Mouse (Mus musculus) right cerebral cortex, adult 18-20 months (tissue): ENCODE results near the gene Sfxn2.

Source experiments
- DNase-seq: peaks from one replicate; pipeline ENCODE4 v3.0.0; 2022; ENCODE audit warnings: mixed read lengths

The Sfxn2 gene

DNA sequence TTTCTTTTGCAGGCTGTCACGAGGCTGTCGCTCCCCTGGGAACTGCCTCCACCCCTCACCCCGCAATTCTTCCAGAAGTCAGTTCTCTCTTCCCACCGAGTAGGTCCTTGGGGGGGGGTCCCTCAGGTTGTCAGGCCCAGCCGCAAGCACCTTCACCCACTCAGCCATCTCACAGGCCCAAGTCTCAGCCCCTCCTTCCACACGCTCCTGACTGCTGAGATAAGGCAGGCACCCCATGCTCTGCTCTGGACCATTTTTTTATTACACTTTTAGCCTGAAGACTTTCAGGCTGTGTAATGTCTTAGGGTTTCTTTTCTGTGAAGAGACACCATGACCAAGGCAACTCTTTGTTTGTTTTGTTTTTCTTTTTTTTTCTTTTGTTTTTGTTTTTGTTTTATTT is 64.4 kb downstream of the Sfxn2 start:
- no peak for DNase-seq

DNA sequence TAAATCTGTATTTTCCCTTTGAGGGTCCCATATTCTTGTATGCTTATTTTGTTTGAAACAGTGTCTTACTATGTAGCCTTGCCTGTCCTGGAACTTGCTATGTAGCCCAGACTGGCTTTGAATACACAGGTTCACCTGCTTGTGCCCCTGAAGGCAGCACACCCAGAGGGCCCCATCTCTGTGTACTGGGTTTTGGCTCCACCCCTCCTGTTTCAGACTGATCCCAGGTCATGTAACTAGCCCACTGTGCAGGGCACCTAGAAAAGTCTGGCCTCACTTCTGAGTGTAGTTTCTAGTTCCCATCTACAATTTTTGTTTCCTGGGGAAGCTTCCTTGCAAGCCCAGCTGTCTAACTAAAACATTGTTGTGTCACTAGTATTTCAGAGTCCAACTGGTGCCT is 65.9 kb downstream of the Sfxn2 start:
- no peak for DNase-seq

DNA sequence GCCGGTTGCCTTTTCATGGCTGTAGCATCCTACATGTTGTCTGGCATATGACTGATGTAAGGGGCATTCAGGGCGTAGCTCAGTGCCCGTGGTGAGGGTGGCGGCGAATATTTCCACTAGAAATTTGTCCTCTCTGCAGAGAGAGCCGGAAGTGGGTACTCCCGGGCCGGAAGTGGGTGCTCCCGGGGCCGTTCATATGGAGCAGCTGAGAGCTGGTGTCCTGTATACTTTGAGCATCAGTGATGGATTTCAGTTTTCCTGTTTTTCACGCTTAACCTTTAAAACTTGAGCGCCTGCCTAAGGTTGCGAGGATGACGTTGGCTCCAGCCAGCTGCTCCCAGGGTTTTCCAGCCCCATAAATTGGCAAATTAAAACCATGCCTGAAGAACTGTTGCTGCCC is 66.3 kb downstream of the Sfxn2 start:
- DNase-seq: no peak

DNA sequence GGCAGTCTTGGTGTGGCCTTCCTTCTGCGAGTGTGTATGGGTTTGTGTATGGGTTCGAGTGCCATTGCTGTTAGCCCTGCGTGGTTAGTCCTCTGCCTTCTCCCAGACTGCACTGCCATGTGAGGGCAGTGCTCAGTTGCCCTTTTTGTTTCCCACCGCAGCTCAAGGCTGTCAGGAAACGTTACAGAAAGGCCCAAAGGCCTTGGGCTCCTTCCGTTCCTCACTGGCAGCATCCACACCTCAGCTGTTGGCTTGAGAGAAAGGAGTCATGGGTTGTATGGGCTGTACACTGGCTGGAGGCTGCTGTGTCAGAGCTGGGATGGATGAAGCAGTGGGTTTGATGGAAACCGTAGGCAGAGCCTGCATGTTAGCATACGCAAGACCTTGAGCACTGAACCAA is 67.6 kb downstream of the Sfxn2 start:
- no peak for DNase-seq

DNA sequence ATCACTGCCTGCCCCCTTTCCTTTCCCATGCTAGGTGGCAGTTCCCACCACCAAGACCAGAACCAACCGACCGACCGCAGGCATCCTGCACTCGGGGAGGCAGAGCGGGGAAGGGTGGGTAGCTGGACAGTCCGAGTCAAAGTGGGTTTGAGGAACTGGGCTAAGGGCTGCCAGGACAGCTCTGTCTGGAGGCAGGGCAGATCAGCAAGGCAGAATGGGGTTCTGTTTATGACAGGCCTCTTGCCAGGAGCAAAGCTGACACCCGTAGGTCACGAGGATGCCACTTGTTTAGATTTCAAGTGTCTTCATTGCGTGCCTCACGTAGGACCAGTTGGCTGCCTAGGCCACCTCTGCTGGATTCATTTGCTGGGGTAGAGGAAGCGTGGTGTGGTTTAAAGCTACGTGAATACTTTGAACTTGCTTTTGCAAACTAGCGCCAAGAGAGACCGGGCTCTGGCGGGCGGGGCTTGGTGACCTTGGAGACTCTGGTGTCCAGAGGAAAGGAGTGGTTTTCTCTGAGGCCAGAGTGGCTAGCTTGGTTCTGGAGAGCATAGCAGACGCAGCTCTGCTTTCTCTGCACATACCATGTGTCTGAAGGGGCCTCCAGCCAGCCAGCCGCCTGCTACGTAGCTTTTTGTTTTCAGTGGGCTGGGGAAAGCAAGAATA is 68.4 kb downstream of the Sfxn2 start:
- DNase-seq: no peak

DNA sequence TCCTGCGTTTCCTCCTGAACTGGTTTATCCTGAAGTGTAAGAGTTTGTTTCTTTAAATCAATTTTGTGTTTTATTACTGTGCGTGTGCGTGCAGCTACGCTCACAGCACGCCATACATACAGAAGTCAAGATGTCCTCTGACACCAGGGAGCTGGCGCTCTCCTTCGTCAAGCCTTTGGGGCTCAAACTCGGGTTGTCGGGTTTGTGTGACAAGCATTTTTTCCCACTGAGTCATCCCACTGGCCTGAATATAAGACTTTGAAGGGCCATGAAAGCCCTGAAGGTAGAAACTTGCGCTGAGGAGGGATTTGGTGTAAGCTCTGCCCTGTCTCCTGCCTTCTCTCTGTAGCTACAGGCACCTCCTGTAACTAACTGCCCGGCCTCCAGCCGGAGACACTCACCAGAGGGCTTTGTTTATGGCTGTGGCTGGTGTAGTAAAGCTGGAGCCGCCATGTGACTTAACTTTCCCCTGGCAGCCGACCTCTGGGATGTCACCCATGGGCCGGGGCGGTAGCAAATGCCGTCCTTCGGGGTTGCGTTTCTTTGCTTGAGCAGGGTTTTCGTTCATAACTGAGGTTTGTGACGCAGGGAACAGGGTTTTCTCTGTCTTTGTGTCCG is 69.1 kb downstream of the Sfxn2 start:
- DNase-seq: no peak

DNA sequence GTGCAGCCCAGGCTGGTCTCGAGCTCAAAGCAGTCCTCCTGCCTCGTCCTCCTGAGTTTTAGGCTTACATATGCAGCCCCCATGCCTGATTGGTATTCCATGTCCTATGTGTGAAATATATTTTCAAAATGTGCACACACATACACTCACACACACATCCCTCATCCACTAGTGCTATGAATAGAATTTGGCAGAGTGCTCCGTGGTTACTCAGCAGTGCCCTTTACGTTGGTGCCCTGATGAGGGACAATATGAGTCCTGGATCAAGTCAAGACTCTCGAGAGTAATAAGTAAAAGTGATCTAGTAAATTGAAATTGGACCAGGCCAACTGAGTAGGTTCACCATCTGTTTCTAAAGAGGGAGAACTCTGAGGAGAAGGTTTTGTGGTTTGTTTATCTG is 70.1 kb downstream of the Sfxn2 start:
- no peak for DNase-seq

DNA sequence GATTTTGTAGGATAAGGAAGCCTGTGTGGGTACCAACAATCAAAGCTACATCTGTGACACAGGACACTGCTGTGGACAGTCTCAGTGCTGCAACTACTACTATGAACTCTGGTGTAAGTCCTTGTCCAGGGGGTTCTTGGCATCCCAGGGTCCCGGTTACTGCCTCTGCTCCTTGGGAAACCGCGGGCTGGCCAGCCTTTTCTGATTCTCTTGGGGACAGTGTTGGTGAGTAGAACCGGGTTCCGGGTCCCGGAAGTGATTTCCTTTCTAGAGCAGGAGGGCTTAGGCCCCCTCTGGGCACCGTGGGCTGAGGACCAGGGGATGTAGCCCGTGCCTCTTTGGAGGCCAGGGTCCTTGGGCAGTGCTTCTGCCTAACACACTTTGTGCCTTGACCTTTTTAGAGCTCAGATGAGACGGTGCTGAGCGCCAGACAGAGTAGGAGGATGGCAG is 71.2 kb downstream of the Sfxn2 start:
- no peak for DNase-seq

DNA sequence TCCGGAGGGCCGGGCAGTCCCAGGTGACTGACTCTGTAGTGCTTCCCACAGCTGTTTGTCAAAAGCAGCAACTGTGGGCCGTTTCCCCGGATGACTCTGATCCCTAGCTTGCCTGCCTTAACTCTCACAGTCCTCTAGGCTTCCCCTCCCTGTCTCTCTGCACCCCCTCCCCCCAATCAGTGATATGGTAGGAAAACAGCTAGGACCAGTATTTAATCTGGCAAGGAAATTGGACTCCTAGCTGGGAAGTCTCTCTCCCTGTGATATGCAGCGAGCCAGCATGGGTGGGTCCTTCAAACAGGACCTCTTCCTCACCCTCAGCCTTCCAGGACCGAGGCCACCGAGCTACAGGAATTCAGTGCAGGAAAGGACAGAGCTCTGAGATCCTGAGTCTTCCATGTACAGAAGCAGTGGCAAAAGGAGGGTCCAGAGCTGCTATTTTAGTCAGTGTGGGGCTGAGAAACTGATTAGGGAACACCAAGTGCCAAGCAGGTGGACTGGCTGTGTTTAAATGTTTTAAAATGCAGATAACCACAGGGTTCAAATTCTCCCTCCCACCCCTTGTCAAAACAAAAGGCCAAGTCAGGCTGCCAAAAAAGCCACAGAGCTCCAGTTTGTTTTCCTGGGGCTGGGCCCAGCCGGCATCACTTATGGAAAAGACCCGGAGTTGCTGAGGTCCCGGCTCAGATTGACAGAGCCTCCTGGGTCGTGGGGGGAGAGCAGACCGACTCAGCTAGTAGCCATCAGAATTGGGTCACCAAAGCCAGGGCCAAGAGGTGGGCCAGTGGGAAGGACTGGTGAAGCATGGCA is 71.8 kb downstream of the Sfxn2 start:
- no peak for DNase-seq

DNA sequence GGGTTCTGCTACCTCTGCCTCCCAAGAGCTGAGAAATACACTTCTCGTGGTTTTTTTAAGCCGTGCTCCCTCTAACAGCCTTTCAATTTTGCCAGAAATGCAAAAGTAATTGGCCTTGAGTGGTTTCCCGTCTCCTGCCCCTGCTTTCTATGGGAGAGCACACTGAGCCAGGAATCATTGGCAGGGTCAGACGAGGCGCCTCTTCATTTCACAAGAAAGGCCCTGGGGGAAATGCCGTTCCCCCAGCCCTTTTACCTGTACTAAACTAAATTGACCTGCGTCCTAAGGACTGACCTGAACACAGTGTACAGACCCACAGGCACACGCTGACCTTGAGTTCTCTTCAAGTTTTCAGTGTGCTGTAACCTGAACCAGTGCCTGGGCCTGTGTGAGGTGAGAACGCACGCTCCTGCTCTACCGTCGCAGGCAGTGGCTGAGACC is 72.9 kb downstream of the Sfxn2 start:
- DNase-seq: no peak

DNA sequence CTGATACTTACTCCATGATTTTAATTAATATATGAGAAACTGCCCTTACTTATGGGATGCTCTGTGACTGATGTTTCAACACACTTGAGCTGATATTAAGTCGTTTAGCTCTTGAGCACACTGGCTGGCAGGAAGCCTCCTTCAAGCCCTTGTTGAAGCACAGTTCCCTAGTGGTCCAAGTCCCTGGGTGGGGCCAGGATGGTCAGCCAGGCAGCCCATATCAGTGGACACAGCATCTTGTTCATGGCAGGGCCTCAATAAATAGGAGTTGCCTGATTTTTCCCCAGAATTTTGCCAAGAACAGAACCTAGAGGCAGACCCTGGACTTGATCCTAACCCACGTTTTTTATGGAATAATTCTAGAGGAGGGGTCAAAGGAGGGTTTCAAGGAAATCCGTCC is 74.1 kb downstream of the Sfxn2 start:
- DNase-seq: no peak
